Mouse (Mus musculus) embryonic facial prominence, embryonic 14.5 days (tissue): Measurements from ENCODE around the gene Cinp. TPM values are rescaled to one million over a fixed set of nuclear protein-coding genes. Genes with fewer than 3 reads are reported as not detected.
A peak's percentile ranks its signal among the peaks of the same experiment; 100 is the strongest.

Source experiments
- ATAC-seq: fragments of 200-750 bp; cut with Nextera tagmentation; 2 replicates; pipeline ENCODE4 v1.8.0; 2017; ENCODE audit warnings: low read depth, moderate number of reproducible peaks, moderate TSS enrichment
- DNase-seq: peaks from one replicate; pipeline ENCODE4 v3.0.0-alpha.2; 2015; ENCODE audit warnings: low spot score
- H3K27ac ChIP-seq: fragments of 300-500 bp; sonication (generic); replicated peaks from 2 replicates; pipeline ENCODE4 v1.5.1; 2014; ENCODE audit warnings: low read depth, mild to moderate bottlenecking, low read length, moderate library complexity
- H3K27me3 ChIP-seq: fragments of 300-500 bp; sonication (generic); replicated peaks from 2 replicates; pipeline ENCODE4 v1.6.1; 2014; ENCODE audit warnings: low read length; ENCODE audit not compliant: control insufficient read depth, insufficient read depth
- H3K36me3 ChIP-seq: fragments of 300-500 bp; sonication (generic); 2 replicates; pipeline ENCODE4 v1.6.1; 2014; ENCODE audit warnings: low read length, mixed read lengths; ENCODE audit not compliant: control insufficient read depth, insufficient read depth
- H3K4me1 ChIP-seq: fragments of 300-500 bp; sonication (generic); 2 replicates; pipeline ENCODE4 v1.6.1; 2014; ENCODE audit warnings: antibody characterized with exemption, low read length; ENCODE audit not compliant: control insufficient read depth, insufficient read depth
- H3K4me2 ChIP-seq: fragments of 300-500 bp; sonication (generic); 2 replicates; pipeline ENCODE4 v1.6.1; 2014; ENCODE audit warnings: low read depth, mild to moderate bottlenecking, low read length, moderate library complexity, mixed read lengths
- H3K4me3 ChIP-seq: fragments of 300-500 bp; sonication (generic); 2 replicates; pipeline ENCODE4 v1.5.1; 2014; ENCODE audit warnings: low read depth, mild to moderate bottlenecking, low read length
- H3K9ac ChIP-seq: fragments of 300-500 bp; sonication (generic); 2 replicates; pipeline ENCODE4 v1.6.1; 2014; ENCODE audit warnings: low read depth, mild to moderate bottlenecking, low read length, moderate library complexity, mixed read lengths
- H3K9me3 ChIP-seq: fragments of 300-500 bp; sonication (generic); 2 replicates; pipeline ENCODE4 v1.6.1; 2016; ENCODE audit warnings: low read length; ENCODE audit not compliant: control insufficient read depth
- WGBS: fragments of 180-500 bp; shearing (Covaris S2); extraction: QIAGEN DNeasy Blood & Tissue Kit; methylation state at CpG from one replicate; pipeline ENCODE4 v1.1.7; 2014; 5-methylcytosine and 5-hydroxymethylcytosine counted together
- polyA plus RNA-seq: library from polyadenylated mRNA; unstranded; fragments of >200 nt; fragmentation: Nextera tagmentation; extraction: Ambion mirVana; gene quantifications from 2 replicates; pipeline ENCODE4 v1.2.1, GENCODE M21; 2014

The Cinp gene
- polyA plus RNA-seq, 1 experiment from 2014 or later: 75.0 TPM

DNA sequence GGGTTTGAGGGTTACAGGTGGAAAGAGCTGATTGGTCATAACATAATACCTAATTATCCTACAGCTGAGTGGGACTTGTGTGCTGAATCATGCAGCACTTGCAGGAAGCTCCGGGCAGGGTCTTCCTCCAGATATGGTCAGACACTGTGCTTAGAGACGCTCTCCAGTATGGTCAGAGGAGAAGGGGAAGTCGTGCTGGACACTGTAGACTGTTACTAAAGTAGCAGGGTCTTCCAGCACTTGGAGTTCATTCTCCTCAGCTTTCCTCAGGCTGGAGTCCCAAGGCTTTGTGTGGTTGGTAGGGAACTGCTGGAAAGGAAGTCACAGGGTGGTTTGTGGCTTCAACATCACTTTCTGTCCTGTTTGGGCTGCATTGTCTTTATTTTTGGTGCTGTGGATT is 18.9 kb upstream of the Cinp start:
- DNase-seq: no peak
- Histone ChIP-seq H3K9ac (no peak overlapping the region), H3K4me2 (no peak overlapping the region), H3K36me3 (no peaks in the 10 kb centered on the region), H3K27me3 (no peaks in the 10 kb centered on the region), H3K27ac (peak overlapping the region; percentile 19; the same call in 1 of the 2 replicates), H3K4me3 (no peak overlapping the region), H3K9me3 (no peaks in the 10 kb centered on the region), H3K4me1 (peaks cover 7% of the 10 kb centered on the region; the same call in 1 of the 2 replicates)
- 0 out of 2 replicates have a peak, but pooled peaks have one; percentile 18 for ATAC-seq
- 83% methylated on average over 3 of the region's 3 CpGs for WGBS

DNA sequence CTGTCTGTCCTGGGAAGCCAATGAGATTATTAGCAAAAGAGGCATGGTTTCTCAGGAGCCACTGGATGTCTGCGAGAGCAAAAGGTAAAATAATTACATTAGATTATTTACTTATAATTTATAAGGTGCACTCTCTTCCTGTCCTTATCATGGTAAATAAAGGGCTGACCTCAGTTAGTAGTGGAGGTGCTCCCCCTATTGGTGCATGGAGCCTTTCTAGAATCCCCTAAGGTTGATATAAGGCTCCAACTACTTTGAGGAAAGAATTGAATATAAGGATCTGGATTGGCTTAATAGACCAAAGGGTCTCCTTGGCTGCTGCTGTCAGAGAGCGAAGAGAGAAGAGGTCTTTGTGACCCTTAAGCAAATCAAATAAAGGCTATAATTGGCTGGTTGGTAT is 14.6 kb upstream of the Cinp start:
- DNase-seq: no peak
- WGBS: 94% methylated on average over 2 of the region's 2 CpGs
- H3K4me3 ChIP-seq: no peak overlapping the region

DNA sequence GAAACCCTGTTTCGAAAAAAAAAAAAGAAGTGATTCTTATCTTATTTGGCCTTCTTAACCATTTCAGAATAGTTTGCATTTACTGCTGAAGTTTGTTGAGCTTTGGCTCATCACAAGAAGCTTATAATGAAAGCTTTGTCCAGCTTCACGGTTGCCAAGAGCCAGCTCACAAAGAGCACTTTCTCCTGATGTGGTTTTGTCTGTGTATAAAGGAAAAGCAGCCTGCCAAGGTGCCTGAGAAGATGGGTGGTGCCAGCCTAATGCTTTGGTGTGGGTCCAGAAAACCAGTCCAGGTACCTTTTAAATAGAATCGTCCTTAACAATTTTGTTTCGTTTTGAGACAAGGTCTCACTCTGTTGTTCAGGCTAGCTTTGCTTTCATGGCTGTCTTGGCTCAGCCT is 13.2 kb upstream of the Cinp start:
- H3K27me3 ChIP-seq: no peaks in the 10 kb centered on the region
- H3K4me3 ChIP-seq: no peak overlapping the region
- no peaks in the 10 kb centered on the region for H3K4me1 ChIP-seq
- WGBS: 70% methylated on average over 4 of the region's 4 CpGs
- H3K27ac ChIP-seq: no peak overlapping the region
- peaks cover 7% of the 10 kb centered on the region; the same call in 1 of the 2 replicates for H3K36me3 ChIP-seq
- peak; percentile 25 for DNase-seq
- H3K4me2 ChIP-seq: no peak overlapping the region
- H3K9ac ChIP-seq: no peak overlapping the region
- ATAC-seq: no peak
- H3K9me3 ChIP-seq: no peaks in the 10 kb centered on the region

More for the DNA sequence above, 14.6 kb upstream of the Cinp start:
- H3K4me1 ChIP-seq: peaks cover 6% of the 10 kb centered on the region; the same call in 1 of the 2 replicates
- H3K9ac ChIP-seq: no peak overlapping the region
- H3K27ac ChIP-seq: no peak overlapping the region
- no peaks in the 10 kb centered on the region for H3K9me3 ChIP-seq
- ATAC-seq: no peak
- no peaks in the 10 kb centered on the region for H3K27me3 ChIP-seq
- H3K36me3 ChIP-seq: no peaks in the 10 kb centered on the region
- H3K4me2 ChIP-seq: no peak overlapping the region

DNA sequence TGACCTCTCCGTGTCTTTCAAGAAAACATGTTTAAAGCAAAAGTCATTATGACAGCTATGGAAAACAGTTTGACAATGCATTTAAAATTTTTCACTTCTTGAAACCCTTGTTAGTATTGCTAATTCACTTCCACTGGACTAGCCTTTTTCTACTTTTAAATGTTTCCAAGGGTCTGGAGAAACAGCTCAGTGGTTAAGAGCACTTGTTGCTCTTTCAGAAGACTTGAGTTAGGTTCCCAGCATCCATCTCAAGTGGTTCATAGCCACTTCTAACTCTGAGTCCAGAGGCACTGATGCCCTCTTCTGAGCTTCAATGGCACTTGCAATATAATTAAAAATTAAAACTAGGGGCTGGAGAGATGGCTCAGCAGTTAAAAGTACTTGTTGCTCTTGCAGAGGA is 2.9 kb upstream of the Cinp start:
- no peaks in the 10 kb centered on the region for H3K36me3 ChIP-seq
- DNase-seq (no peak), ATAC-seq (no peak)
- no peak overlapping the region for H3K4me3 ChIP-seq
- peaks cover 11% of the 10 kb centered on the region; the same call in 1 of the 2 replicates for H3K4me1 ChIP-seq
- H3K4me2 ChIP-seq: no peak overlapping the region
- H3K27me3 ChIP-seq: no peaks in the 10 kb centered on the region
- no peak overlapping the region for H3K27ac ChIP-seq
- H3K9ac ChIP-seq: no peak overlapping the region
- no peaks in the 10 kb centered on the region for H3K9me3 ChIP-seq
- WGBS: 91% methylated on average over 1 of the region's 1 CpGs

DNA sequence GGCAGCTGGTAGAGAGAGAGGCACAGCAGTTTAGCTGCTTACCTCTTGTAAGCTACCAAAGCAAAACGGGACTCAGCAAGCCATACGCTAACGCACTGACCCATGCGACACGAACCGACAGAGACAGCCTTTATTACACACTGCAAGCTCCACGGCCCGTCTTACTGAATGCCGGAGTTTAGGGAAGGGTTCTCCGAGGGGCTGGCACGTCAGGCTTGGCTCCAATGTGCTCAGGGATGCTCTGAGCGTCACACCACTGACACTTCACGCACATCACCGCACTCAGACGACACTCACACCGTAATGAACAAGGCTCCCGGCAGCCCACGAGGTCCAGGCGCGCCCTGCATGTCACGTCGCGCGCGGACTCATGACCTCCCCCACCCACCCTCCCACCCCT is 339 bp downstream of the Cinp start:
- H3K4me1 ChIP-seq: peaks cover 11% of the 10 kb centered on the region; the same call in 1 of the 2 replicates
- ATAC-seq (peak; percentile 28), DNase-seq (no peak)
- H3K9ac ChIP-seq: peak overlapping the region; percentile 87
- H3K4me2 ChIP-seq: peak overlapping the region; percentile 64
- H3K27ac ChIP-seq: no peak overlapping the region; the same call in 1 of the 2 replicates
- peak overlapping the region; percentile 72 for H3K4me3 ChIP-seq
- H3K9me3 ChIP-seq: no peaks in the 10 kb centered on the region
- peaks cover 4% of the 10 kb centered on the region for H3K36me3 ChIP-seq
- 0% methylated on average over 22 of the region's 25 CpGs for WGBS
- no peaks in the 10 kb centered on the region for H3K27me3 ChIP-seq

DNA sequence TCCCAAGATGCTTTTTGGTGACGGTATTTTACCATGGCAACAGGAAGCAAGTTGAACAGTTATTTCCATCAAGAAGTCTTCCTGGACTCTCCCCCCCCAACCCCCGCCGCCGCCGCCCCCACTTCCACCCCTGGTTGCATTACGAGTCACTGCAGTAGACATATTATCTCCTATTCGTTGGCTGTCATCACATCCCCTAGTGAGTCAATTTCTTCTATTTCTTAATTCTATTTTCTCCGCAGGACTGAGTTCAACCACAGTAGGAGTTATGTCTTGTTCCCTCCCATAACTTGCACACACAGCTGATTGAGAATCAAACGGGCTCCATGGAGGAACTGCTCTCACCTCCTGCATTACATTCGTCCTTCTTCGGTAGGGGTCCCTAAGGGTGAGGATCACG is 839 bp downstream of the Cinp start:
- DNase-seq (no peak), ATAC-seq (no peak)
- Histone ChIP-seq H3K27ac (no peak overlapping the region; the same call in 1 of the 2 replicates), H3K4me2 (peak overlapping the region; percentile 64), H3K27me3 (no peaks in the 10 kb centered on the region), H3K36me3 (peaks cover 6% of the 10 kb centered on the region), H3K4me1 (peaks cover 11% of the 10 kb centered on the region; the same call in 1 of the 2 replicates), H3K9ac (peak overlapping the region; percentile 87), H3K9me3 (no peaks in the 10 kb centered on the region), H3K4me3 (peak overlapping the region; percentile 72)
- WGBS: 42% methylated on average over 12 of the region's 12 CpGs

DNA sequence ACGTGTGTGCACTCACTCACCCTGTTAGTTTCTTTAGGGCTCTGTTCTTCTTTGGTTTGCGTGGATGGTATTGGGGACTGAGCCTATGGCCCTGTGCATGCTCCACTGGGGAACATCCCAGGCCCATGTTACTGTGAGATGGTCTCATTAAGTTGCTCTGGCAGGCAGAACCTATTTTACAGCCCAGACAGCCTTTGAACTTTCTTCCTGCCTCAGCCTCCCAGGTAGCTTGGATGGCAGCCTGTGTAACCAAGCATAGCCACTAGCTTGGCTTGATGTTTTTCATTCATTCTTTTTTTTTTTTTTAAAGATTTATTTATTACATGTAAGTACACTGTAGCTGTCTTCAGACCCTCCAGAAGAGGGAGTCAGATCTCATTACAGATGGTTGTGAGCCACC is 3.7 kb downstream of the Cinp start:
- ATAC-seq: no peak
- no peak overlapping the region for H3K9ac ChIP-seq
- H3K4me1 ChIP-seq: peaks cover 10% of the 10 kb centered on the region; the same call in 1 of the 2 replicates
- H3K4me2 ChIP-seq: no peak overlapping the region
- peaks cover 33% of the 10 kb centered on the region for H3K36me3 ChIP-seq
- no peak for DNase-seq
- H3K27ac ChIP-seq: no peak overlapping the region
- no peak overlapping the region for H3K4me3 ChIP-seq
- H3K27me3 ChIP-seq: no peaks in the 10 kb centered on the region
- H3K9me3 ChIP-seq: no peaks in the 10 kb centered on the region
- WGBS: 93% methylated on average over 2 of the region's 2 CpGs

DNA sequence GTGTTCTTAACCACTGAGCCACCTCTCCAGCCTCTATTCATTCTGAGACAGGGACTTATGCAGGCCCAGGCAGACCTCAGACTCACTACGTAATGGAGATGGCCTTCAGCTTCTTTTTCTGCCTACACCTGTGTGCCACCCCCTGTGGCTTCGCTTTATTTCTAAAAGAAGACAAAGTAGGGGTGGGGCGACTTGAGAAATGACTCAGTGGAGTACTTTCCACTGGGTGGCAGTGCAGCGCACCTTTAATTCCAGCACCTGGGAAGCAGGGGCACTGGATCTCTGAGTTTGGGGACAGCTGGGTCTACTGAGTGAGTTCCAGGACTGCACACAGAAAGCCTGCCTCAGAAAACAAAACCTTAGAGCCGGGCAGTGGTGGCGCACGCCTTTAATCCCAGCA is 6.7 kb downstream of the Cinp start:
- no peaks in the 10 kb centered on the region for H3K27me3 ChIP-seq
- no peak overlapping the region for H3K9ac ChIP-seq
- H3K4me3 ChIP-seq: no peak overlapping the region
- no peak overlapping the region for H3K4me2 ChIP-seq
- no peak overlapping the region for H3K27ac ChIP-seq
- no peaks in the 10 kb centered on the region for H3K9me3 ChIP-seq
- 87% methylated on average over 7 of the region's 7 CpGs for WGBS
- peaks cover 58% of the 10 kb centered on the region for H3K36me3 ChIP-seq
- no peak for DNase-seq
- no peak for ATAC-seq
- H3K4me1 ChIP-seq: no peaks in the 10 kb centered on the region

DNA sequence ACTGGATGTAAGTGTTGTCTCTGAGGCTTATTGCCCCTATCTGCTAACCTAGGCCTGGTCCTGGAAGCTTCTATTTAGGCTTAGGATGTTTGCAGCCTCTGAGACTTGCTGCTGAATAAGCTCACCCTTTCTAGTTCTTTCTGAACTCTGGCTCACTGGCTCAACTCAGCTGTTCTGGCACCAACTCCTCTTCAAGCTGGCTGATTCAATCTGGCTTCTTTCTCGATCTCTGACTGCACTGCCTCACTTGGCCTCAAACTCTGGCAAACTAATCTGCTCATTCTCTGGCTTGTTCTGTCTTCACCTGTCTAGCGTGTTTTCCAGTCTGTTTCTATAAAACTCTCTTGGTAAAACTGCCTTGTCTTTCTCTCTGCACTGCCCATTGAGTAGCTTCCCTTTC is 13.6 kb downstream of the Cinp start:
- DNase-seq: no peak
- H3K4me3 ChIP-seq: no peak overlapping the region
- H3K9me3 ChIP-seq: no peaks in the 10 kb centered on the region
- no peak overlapping the region for H3K27ac ChIP-seq
- H3K9ac ChIP-seq: no peak overlapping the region
- 89% methylated on average over 2 of the region's 2 CpGs for WGBS
- no peaks in the 10 kb centered on the region for H3K27me3 ChIP-seq
- no peak overlapping the region for H3K4me2 ChIP-seq
- H3K4me1 ChIP-seq: no peaks in the 10 kb centered on the region
- peaks cover 89% of the 10 kb centered on the region for H3K36me3 ChIP-seq
- ATAC-seq: no peak
